Mouse (Mus musculus) lung, postnatal 0 days (tissue): ENCODE data around the gene Tomm70a.

ENCODE experiments used
- CTCF ChIP-seq: IDR thresholded peaks from 2 replicates; pipeline ENCODE4 v1.5.1; 2016; ENCODE audit warnings: antibody characterized with exemption, mild to moderate bottlenecking
- EP300 ChIP-seq: IDR thresholded peaks from 2 replicates; pipeline ENCODE4 v1.6.1; 2016; ENCODE audit warnings: antibody characterized with exemption, mild to moderate bottlenecking, control low read depth

DNA sequence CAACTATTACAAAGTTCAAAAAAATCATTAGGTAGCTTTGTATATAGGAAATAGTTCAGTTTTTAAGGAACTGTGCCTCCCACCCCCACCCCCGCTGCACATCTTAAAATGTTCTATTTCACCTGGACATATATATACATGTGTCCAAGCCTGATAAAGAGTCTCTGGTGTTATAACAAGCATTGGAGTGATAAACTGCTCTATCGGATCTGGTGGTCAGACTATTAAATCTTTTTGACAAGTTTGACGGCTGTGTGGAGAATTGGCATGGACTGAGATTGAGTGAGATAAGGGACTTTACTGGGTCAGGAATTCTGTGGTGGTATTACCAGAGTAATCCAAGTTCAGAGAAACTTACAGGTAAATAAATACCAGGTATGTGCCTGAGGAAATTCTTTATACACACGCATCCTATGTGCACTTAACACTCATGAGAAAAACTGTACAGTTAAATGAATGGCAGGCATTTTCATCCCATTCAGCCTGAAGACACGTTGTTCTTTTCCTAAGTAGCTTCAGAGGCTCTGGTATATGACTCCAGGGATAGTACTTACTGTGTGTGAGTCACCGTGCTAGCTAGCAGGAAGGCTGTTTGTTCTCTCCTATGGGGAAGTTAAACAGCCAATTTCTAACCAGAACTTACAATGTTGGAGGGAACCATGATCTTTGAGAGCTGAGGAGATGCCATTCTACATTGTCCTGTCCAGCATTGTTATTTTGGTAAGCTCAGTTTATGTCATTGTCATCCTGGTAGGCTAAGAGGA, 1.4 kb downstream of the Tomm70a start:
- TF ChIP-seq CTCF, result no peak
- TF ChIP-seq EP300, result no peak
